Mouse (Mus musculus): ENCODE results near the gene Pxk.
A peak's percentile ranks its signal among the peaks of the same experiment; 100 is the strongest.

- TF ChIP-seq TCF3 (IDR thresholded peaks at IDR 0.05; ENCODE audit: insufficient read length, low read depth) (no peak), USF1 (IDR thresholded peaks at IDR 0.05; ENCODE audit: low read depth) (no peak), POLR2A (IDR thresholded peaks at IDR 0.05; ENCODE audit: insufficient read length, low read depth) (no peak), CEBPB (IDR thresholded peaks at IDR 0.05; ENCODE audit: insufficient read depth, poor library complexity, severe bottlenecking) (peak; percentile 68), MYOG (IDR thresholded peaks at IDR 0.05; ENCODE audit: control insufficient read depth in 1 of 3, insufficient read depth in 1 of 3, insufficient read length in 2 of 3, low read depth in 2 of 3) (no peak), MYOD1 (IDR thresholded peaks at IDR 0.05; ENCODE audit: control insufficient read depth in 1 of 3, insufficient read length in 2 of 3, low read depth in 2 of 3) (no peak)
These were observed 76.6 kb downstream of the Pxk start for GRCm38 (mm10) chr14:8174634-8175033.
